ENCODE assay signal across 10 mouse cellular contexts in the genomic region with DNA sequence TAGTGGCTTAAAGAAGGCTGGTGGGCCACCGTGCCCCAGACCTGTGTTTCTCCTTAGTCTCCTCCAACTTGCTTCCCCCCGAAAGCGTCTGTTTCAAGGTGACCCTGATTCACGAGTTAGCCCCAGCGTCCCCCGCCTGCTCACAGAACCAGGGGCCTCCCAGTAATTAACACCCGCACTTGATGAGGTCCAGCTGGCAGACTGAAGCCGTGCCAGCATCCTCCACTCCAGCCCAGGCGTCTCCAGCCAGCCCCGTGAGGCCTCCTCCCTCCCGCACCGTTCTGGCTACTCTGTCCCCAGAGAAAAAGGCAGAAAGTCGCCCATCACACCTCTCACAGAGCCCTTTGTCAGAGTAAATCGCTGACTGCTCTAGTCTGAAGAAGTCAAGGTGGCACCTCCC.
DNase-seq lines count a peak whose midpoint lies in the region; ATAC-seq lines count a peak whose summit lies in the region.
"Had no signal": no experiment of that assay in that cellular context is flagged by ENCODE, and none has a peak within 500 bp of the region (broad histone marks: within the 10 kb centered on the region; RNA-seq: fewer than 3 reads in every experiment).

No protein-coding gene starts in this region.

- no peaks in the 10 kb centered on the region for H3K36me3 ChIP-seq in kidney, embryonic 14.5 days (ENCODE audit: control insufficient read depth, insufficient read depth, low read length)
- no peaks in the 10 kb centered on the region for H3K36me3 ChIP-seq in midbrain, embryonic 13.5 days
- H3K36me3 ChIP-seq: G1E had no signal

- no peak overlapping the region; the same call in 1 of the 2 replicates for H3K4me2 ChIP-seq in kidney, embryonic 14.5 days (replicated peaks; ENCODE audit: low read depth, low read length)
- H3K4me2 ChIP-seq in midbrain, embryonic 13.5 days (replicated peaks): no peak overlapping the region

- no peaks in the 10 kb centered on the region for H3K27me3 ChIP-seq in kidney, embryonic 14.5 days (ENCODE audit: control insufficient read depth, insufficient read depth, low read length)
- H3K27me3 ChIP-seq in midbrain, embryonic 13.5 days: no peaks in the 10 kb centered on the region

- H3K4me3 ChIP-seq in kidney, embryonic 14.5 days (ENCODE audit: low read length): no peak overlapping the region
- H3K4me3 ChIP-seq in midbrain, embryonic 13.5 days (replicated peaks): no peak overlapping the region
- H3K4me3 ChIP-seq: erythroblast, embryonic 14.5 days had no signal

- WGBS in kidney, embryonic 14.5 days: 23% methylated on average over 14 of the region's 14 CpGs
- WGBS in midbrain, embryonic 13.5 days: 47% methylated on average over 14 of the region's 14 CpGs

- H3K27ac ChIP-seq in kidney, embryonic 14.5 days (ENCODE audit: low read depth, low read length): peak overlapping the region; percentile 76
- H3K27ac ChIP-seq in midbrain, embryonic 13.5 days: peak overlapping the region; percentile 86

- no peaks in the 10 kb centered on the region for H3K9me3 ChIP-seq in kidney, embryonic 14.5 days (ENCODE audit: control insufficient read depth, low read length)
- H3K9me3 ChIP-seq in midbrain, embryonic 13.5 days: no peaks in the 10 kb centered on the region

- peak; percentile 28 for DNase-seq in right cerebral cortex, postnatal 4 days
- DNase-seq in right cerebral cortex, adult 18-20 months: no peak
- peak; percentile 21 to 41 for DNase-seq in heart, adult 9 months (ENCODE audit: low spot score in 2 of 2)
- DNase-seq in left cerebral cortex, postnatal 10 days (ENCODE audit: extremely low spot score in 1 of 2, low spot score in 2 of 2): no peak
- no peak for DNase-seq in adrenal gland, postnatal 25 days

- intact Hi-C loops in left cerebral cortex, postnatal 10 days (cut with DNase I): no loop called here

- H3K4me1 ChIP-seq in kidney, embryonic 14.5 days (ENCODE audit: control insufficient read depth, insufficient read depth, low read length): peaks cover 22% of the 10 kb centered on the region
- peaks cover 91% of the 10 kb centered on the region for H3K4me1 ChIP-seq in midbrain, embryonic 13.5 days (replicated peaks)

- peak; percentile 84 for ATAC-seq in kidney, embryonic 14.5 days (ENCODE audit: low FRiP score, low TSS enrichment)
- ATAC-seq in midbrain, embryonic 13.5 days: 0 out of 2 replicates have a peak, but pooled peaks have one; percentile 9
- no peak for ATAC-seq in granulocyte monocyte progenitor cell, adult 5-6 weeks (replicated peaks; ENCODE audit: poor library complexity, severe bottlenecking)

- H3K9ac ChIP-seq in kidney, embryonic 14.5 days (ENCODE audit: low read depth, low read length): no peak overlapping the region
- no peak overlapping the region for H3K9ac ChIP-seq in midbrain, embryonic 13.5 days (replicated peaks)

Comparison
In these comparisons a context has a peak if more than half of its experiments do, and no peak if none do; other contexts are left out.
1. DNase-seq: peak in right cerebral cortex, postnatal 4 days (single experiment) and heart, adult 9 months (2 of 2); none in right cerebral cortex, adult 18-20 months (single experiment), left cerebral cortex, postnatal 10 days (0 of 2) and adrenal gland, postnatal 25 days (single experiment).